Mouse (Mus musculus) bone marrow macrophage, adult 2 months (primary cell): ENCODE measurements around the gene Krcc1.

ENCODE experiments used
- CTCF ChIP-seq: IDR thresholded peaks from 2 replicates; pipeline ENCODE4 v1.5.1; 2012; ENCODE audit warnings: low read depth, mild to moderate bottlenecking, low read length, moderate library complexity
- POLR2A ChIP-seq: IDR thresholded peaks from 2 replicates; pipeline ENCODE4 v1.6.1; 2012; ENCODE audit warnings: mild to moderate bottlenecking, low read depth, low read length, borderline replicate concordance

DNA sequence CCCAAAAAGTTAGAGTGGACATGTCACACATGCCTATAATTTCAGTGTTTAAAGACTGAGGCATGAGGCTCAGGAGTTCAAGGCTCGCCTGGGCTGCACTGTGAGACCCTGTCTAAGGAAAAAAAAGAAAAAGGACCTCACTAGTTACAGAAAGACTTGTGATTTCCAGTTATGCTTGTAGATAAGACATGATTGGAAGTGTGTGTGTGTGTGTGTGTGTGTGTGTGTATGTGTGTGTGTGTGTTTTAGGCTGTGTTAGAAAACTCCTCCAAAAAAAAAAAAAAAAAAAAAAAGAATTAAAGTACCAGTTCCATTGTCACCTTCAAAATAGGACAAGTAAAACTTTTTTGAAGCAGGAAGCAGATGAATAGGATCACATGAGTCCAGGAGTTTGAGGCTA lies 3.1 kb downstream of the Krcc1 start:
- TF ChIP-seq POLR2A (no peak), CTCF (no peak)
